Mouse (Mus musculus) effector memory CD4-positive, alpha-beta T cell, adult 7 months (primary cell): ENCODE results near the gene Evi5. TPM values are rescaled to one million over a fixed set of nuclear protein-coding genes. Genes with fewer than 3 reads are reported as not detected.

Experiments used
- polyA plus RNA-seq: library from polyadenylated mRNA; unstranded; fragments of 100-300 nt; shearing (Covaris generic); gene quantifications from one replicate; pipeline ENCODE4 v1.2.1, GENCODE M21; 2017

Evi5 gene
- polyA plus RNA-seq = 1.9 TPM

GRCm38 (mm10) chr5:107874561-107875260 lies at the start of gene Evi5:
Gene Evi5, minus strand, starts transcription at chr5:107875107.

GRCm38 (mm10) chr5:107900206-107901013 lies 25.5 kb upstream of the Evi5 start, which contains the start of gene Rpl5:
Gene Rpl5, plus strand, starts transcription at chr5:107900502.

GRCm38 (mm10) chr5:107829998-107830560 lies 44.8 kb downstream of the Evi5 start, which contains the start of gene Ube2d2b:
Gene Ube2d2b, plus strand, starts transcription at chr5:107830099.

DNA sequence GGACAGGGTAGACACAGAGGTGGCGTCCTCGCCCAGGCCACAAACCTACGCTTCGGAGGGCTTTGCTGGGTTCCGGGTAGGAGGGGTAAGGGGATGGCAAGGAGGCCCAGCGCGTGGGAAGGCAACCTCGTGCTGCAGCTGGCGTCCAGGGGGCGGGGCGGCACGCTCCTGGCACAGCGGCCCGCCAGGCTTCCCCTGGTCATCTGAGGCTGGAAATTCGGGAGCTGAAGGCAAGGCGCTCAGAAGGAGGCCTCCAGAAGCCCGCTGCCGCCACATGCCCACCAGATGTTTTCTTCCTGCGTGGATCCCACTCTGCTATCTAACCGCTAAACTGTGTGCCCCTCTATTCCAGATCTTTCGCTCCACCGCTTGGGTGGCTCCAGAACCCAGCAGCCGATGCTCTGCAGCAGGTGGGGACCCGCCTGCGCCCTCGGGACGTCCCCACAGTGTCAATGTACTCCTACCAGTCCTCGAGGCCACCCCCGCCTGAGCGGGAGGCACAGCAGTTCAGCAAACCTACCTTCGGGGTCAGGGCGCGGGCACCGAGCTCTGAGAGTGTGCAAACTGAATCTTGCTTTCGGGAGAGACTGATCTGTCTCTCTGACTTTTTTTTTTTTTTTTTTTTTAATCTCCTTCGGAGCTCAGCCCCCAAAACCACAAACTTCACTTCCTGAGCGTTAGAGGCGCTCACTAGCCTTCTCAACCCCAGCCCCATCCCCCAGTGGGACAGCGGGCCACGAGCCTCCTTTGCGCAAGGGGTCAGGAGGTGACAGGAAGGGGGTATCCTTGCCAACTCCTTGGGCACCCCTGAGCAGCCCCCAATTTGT lies 149.3 kb downstream of the Evi5 start, which contains the start of gene Gfi1:
TSS of gene Gfi1 (minus strand) at position 602 of the 827 bp plus-strand sequence.

Other genes with a start within 250 kb of the Evi5 start
- gene Gfi1, start 149.1 kb downstream of the Evi5 start, polyA plus RNA-seq = 13.3 TPM
- gene Ube2d2b, start 45.0 kb downstream of the Evi5 start, polyA plus RNA-seq = 0.45 TPM
- gene Rpl5, start 25.4 kb upstream of the Evi5 start, polyA plus RNA-seq = 26.6 TPM
- 79.0 TPM for gene Fam69a, start 112.0 kb upstream of the Evi5 start, polyA plus RNA-seq
- gene Mtf2, start 190.6 kb upstream of the Evi5 start, polyA plus RNA-seq = 69.0 TPM